Mouse (Mus musculus) G1E (cell line): Measurements from ENCODE around the gene Enpp1. TPM values are rescaled to one million over a fixed set of nuclear protein-coding genes. Genes with fewer than 3 reads are reported as not detected.

Source experiments
- ATAC-seq: 2 replicates; pipeline ENCODE4 v1.8.0; 2016; ENCODE audit warnings: mild to moderate bottlenecking; ENCODE audit not compliant: insufficient number of reproducible peaks, poor library complexity, low FRiP score, severe bottlenecking; ENCODE audit errors: extremely low read depth
- DNase-seq: peaks from one replicate; pipeline ENCODE4 v3.0.0; 2012; ENCODE audit warnings: low spot score
- H3K27me3 ChIP-seq: 2 replicates; pipeline ENCODE4 v1.6.1; 2012; ENCODE audit warnings: mild to moderate bottlenecking, low read length, inconsistent platforms; ENCODE audit not compliant: insufficient read depth
- H3K36me3 ChIP-seq: replicated peaks from 2 replicates; pipeline ENCODE3; 2012; ENCODE audit warnings: mild to moderate bottlenecking, inconsistent platforms
- H3K4me1 ChIP-seq: 2 replicates; pipeline ENCODE4 v1.6.1; 2012; ENCODE audit warnings: low read depth, low read length, inconsistent platforms, mixed read lengths; ENCODE audit not compliant: insufficient read depth
- H3K4me3 ChIP-seq: 2 replicates; pipeline ENCODE4 v1.5.1; 2012; ENCODE audit warnings: low read depth, mild to moderate bottlenecking, inconsistent platforms, low read length, moderate library complexity, mixed read lengths
- H3K9me3 ChIP-seq: replicated peaks from 2 replicates; pipeline ENCODE4 v1.6.1; 2012; ENCODE audit warnings: inconsistent platforms
- CTCF ChIP-seq: IDR thresholded peaks from 2 replicates; pipeline ENCODE4 v1.5.1; 2012; ENCODE audit warnings: low read depth, low read length, inconsistent platforms, mixed read lengths
- GATA1 ChIP-seq: IDR thresholded peaks from 2 replicates; pipeline ENCODE4 v1.6.1; 2012; ENCODE audit warnings: borderline replicate concordance, low read length, inconsistent platforms, mixed read lengths
- GATA2 ChIP-seq: IDR thresholded peaks from 2 replicates; pipeline ENCODE4 v1.6.1; 2012; ENCODE audit warnings: low read depth, low read length, inconsistent platforms, borderline replicate concordance
- POLR2AphosphoS5 ChIP-seq: IDR thresholded peaks from 2 replicates; pipeline ENCODE4 v1.6.1; 2012; ENCODE audit warnings: low read depth, low read length, inconsistent platforms; ENCODE audit not compliant: insufficient replicate concordance
- TAL1 ChIP-seq: conservative IDR thresholded peaks from 2 replicates; pipeline ENCODE4 v1.6.1; 2012; ENCODE audit warnings: low read depth, low read length, inconsistent platforms, mixed read lengths
- polyA plus RNA-seq: library from polyadenylated mRNA; stranded (reverse); fragments of >175 nt; gene quantifications from 2 replicates; pipeline ENCODE4 v1.2.3, GENCODE M21; 2012
- total RNA-seq, 2 experiments: library from RNA; stranded (forward) in 1 of 2; stranded (reverse) in 1 of 2; fragments of 200-1000 nt in 1 of 2; fragments of >200 nt in 1 of 2; fragmentation: Nextera tagmentation in 1 of 2; gene quantifications; 2 replicates each; pipeline ENCODE4 v1.2.3; 2014 to 2017

Enpp1 gene
- total and polyA plus RNA-seq, 3 experiments: 0.16 to 0.23 TPM; not detected in 1

GRCm38 (mm10) chr10:24725197-24725596, 13.2 kb upstream of the Enpp1 start:
- Histone ChIP-seq H3K9me3 (peaks cover 5% of the 10 kb centered on the region), H3K4me1 (peaks cover 8% of the 10 kb centered on the region), H3K36me3 (no peaks in the 10 kb centered on the region), H3K4me3 (no peak overlapping the region), H3K27me3 (no peaks in the 10 kb centered on the region)
- DNase-seq (no peak), ATAC-seq (no peak)
- no peak for TF ChIP-seq POLR2AphosphoS5

- no peak for DNase-seq
- TF ChIP-seq GATA1: no peak
- Histone ChIP-seq H3K27me3 (no peaks in the 10 kb centered on the region), H3K4me1 (peaks cover 19% of the 10 kb centered on the region), H3K9me3 (peaks cover 3% of the 10 kb centered on the region), H3K4me3 (no peak overlapping the region), H3K36me3 (no peaks in the 10 kb centered on the region)
- ATAC-seq: no peak
Observed at GRCm38 (mm10) chr10:24721841-24722240, 9.9 kb upstream of the Enpp1 start.

GRCm38 (mm10) chr10:24719383-24719782, 7.4 kb upstream of the Enpp1 start:
- ATAC-seq: no peak
- no peaks in the 10 kb centered on the region for H3K9me3 ChIP-seq
- TF ChIP-seq GATA1 (no peak), CTCF (no peak), POLR2AphosphoS5 (no peak), GATA2 (no peak), TAL1 (no peak)

GRCm38 (mm10) chr10:24718720-24719119, 6.8 kb upstream of the Enpp1 start:
- TF ChIP-seq TAL1 (no peak), POLR2AphosphoS5 (no peak), CTCF (no peak), GATA1 (no peak), GATA2 (no peak)
- Histone ChIP-seq H3K4me1 (peaks cover 19% of the 10 kb centered on the region), H3K9me3 (no peaks in the 10 kb centered on the region), H3K36me3 (no peaks in the 10 kb centered on the region), H3K4me3 (no peak overlapping the region), H3K27me3 (no peaks in the 10 kb centered on the region)
- ATAC-seq: no peak
- peak; percentile 35 for DNase-seq

More at GRCm38 (mm10) chr10:24719383-24719782, 7.4 kb upstream of the Enpp1 start:
- Histone ChIP-seq H3K4me3 (no peak overlapping the region), H3K36me3 (no peaks in the 10 kb centered on the region), H3K4me1 (peaks cover 19% of the 10 kb centered on the region), H3K27me3 (no peaks in the 10 kb centered on the region)
- DNase-seq: no peak

GRCm38 (mm10) chr10:24718058-24718457, 6.1 kb upstream of the Enpp1 start:
- no peaks in the 10 kb centered on the region for H3K36me3 ChIP-seq
- no peak overlapping the region for H3K4me3 ChIP-seq
- no peaks in the 10 kb centered on the region for H3K27me3 ChIP-seq
- DNase-seq (no peak), ATAC-seq (no peak)
- TF ChIP-seq TAL1 (no peak), POLR2AphosphoS5 (no peak), GATA2 (no peak), CTCF (no peak), GATA1 (no peak)
- peaks cover 17% of the 10 kb centered on the region for H3K4me1 ChIP-seq
- H3K9me3 ChIP-seq: no peaks in the 10 kb centered on the region

- no peak for DNase-seq
- Histone ChIP-seq H3K27me3 (no peaks in the 10 kb centered on the region), H3K4me1 (peaks cover 17% of the 10 kb centered on the region), H3K36me3 (no peaks in the 10 kb centered on the region), H3K9me3 (peaks cover 10% of the 10 kb centered on the region), H3K4me3 (no peak overlapping the region)
- TF ChIP-seq GATA2: no peak
- no peak for TF ChIP-seq POLR2AphosphoS5
- no peak for TF ChIP-seq CTCF
- no peak for TF ChIP-seq TAL1
- TF ChIP-seq GATA1: no peak
- no peak for ATAC-seq
Observed at GRCm38 (mm10) chr10:24716232-24716631, 4.3 kb upstream of the Enpp1 start.

- H3K36me3 ChIP-seq: no peaks in the 10 kb centered on the region
- TF ChIP-seq POLR2AphosphoS5 (no peak), GATA2 (no peak), TAL1 (no peak), CTCF (no peak), GATA1 (no peak)
- peaks cover 4% of the 10 kb centered on the region; the same call in 1 of the 2 replicates for H3K4me1 ChIP-seq
- peaks cover 10% of the 10 kb centered on the region for H3K9me3 ChIP-seq
- H3K4me3 ChIP-seq: no peak overlapping the region
- DNase-seq (no peak), ATAC-seq (no peak)
- H3K27me3 ChIP-seq: 0 out of 2 replicates have a peak, but pooled peaks cover 4% of the 10 kb centered on the region
Observed at GRCm38 (mm10) chr10:24712901-24713300, 942 bp upstream of the Enpp1 start.
